Mouse (Mus musculus) adipose tissue, adult 10 weeks (tissue): ENCODE measurements around the gene Dnajb13. TPM values are rescaled to one million over a fixed set of nuclear protein-coding genes. Genes with fewer than 3 reads are reported as not detected.

ENCODE experiments used
- polyA plus RNA-seq: library from polyadenylated mRNA; stranded (reverse); fragments of 350-450 nt; fragmentation: Illumina TruSeq; extraction: RNeasy Lipid Tissue Mini Kit (QIAGEN cat#74804); gene quantifications from one replicate; pipeline ENCODE4 v1.2.3, GENCODE M21; 2014; ENCODE audit warnings: low read depth, low replicate concordance

Dnajb13 gene
- polyA plus RNA-seq, result 8.0 TPM

GRCm38 (mm10) chr7:100514573-100514972 lies at the start of gene Dnajb13:
Dnajb13 (minus strand) TSS chr7:100514960.

GRCm38 (mm10) chr7:100536804-100537518 lies 22.2 kb upstream of the Dnajb13 start, which contains the start of gene Coa4:
Coa4 (plus strand) TSS chr7:100537071.

DNA sequence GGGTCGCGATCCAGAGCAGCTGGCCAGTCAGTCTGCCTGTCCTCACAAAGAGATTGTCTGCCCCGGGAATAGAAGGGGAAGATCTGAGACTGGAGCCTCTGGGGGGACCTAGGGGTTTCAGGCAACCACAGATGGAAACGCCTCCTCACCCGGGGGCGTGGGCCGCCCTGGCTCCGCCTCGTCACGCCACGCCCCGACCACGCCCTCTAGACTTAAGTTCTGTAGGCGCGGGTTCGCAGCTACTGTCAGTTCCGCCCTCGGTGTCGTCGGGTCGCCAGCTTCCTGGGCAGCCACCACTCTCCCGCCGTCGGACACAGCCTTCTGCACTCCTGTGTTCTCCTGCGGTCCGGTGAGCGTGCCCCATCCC lies 21.7 kb downstream of the Dnajb13 start, which contains the start of gene Ucp2:
Ucp2 (plus strand) TSS at position 221 of the 367 bp plus-strand sequence.

GRCm38 (mm10) chr7:100472777-100473176 lies 42.0 kb downstream of the Dnajb13 start, which contains the start of gene Ucp3:
Ucp3 (plus strand) TSS chr7:100472990.

Other genes with a start within 250 kb of the Dnajb13 start
- not detected for gene P4ha3, start 229.4 kb downstream of the Dnajb13 start, polyA plus RNA-seq
- 24.0 TPM for gene C2cd3, start 142.7 kb downstream of the Dnajb13 start, polyA plus RNA-seq
- gene Ppme1, start 142.7 kb downstream of the Dnajb13 start, polyA plus RNA-seq, result 35.6 TPM
- gene Ucp3, start 42.0 kb downstream of the Dnajb13 start, polyA plus RNA-seq, result 10.0 TPM
- 473 TPM for gene Ucp2, start 21.6 kb downstream of the Dnajb13 start, polyA plus RNA-seq
- 18.5 TPM for gene Coa4, start 22.1 kb upstream of the Dnajb13 start, polyA plus RNA-seq
- 67.0 TPM for gene Rab6a, start 92.5 kb upstream of the Dnajb13 start, polyA plus RNA-seq
- gene Mrpl48, start 93.3 kb upstream of the Dnajb13 start, polyA plus RNA-seq, result 63.4 TPM
- 18.3 TPM for gene Plekhb1, start 147.5 kb upstream of the Dnajb13 start, polyA plus RNA-seq
- gene Fam168a, start 191.7 kb upstream of the Dnajb13 start, polyA plus RNA-seq, result 21.4 TPM